Mouse (Mus musculus) cerebellum, adult 8-10 months (tissue): ENCODE results near the gene Trim58.

Source experiments
- DNase-seq: peaks from one replicate; pipeline ENCODE4 v3.0.0; 2022

The Trim58 gene

GRCm38 (mm10) chr11:58655151-58655550, 14.9 kb downstream of the Trim58 start:
- no peak for DNase-seq

- no peak for DNase-seq
These were observed 18.3 kb downstream of the Trim58 start, which contains the start of gene Olfr322 for GRCm38 (mm10) chr11:58658596-58658995. Gene Olfr322, plus strand, starts transcription at chr11:58658782.

DNA sequence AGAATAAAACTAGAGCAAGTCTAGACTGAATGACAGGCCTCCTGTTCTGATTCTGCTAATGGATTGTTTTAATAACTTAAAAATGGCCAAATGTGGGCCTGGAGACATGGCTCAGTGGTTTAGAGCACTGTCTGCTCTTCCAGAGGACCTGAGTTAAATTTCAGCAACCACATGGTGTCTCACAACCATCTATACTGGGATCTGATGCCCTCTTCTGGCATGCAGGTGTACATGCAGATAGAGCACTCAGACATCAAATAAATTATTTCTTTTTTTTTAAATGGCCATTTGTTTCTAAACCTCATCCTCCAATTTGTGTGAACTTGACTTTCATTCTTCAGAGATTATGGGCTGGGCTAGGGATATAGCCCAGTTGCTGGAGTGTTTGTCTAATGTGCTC, 29.0 kb downstream of the Trim58 start:
- DNase-seq: no peak

- no peak for DNase-seq
These were observed 31.6 kb downstream of the Trim58 start for GRCm38 (mm10) chr11:58671825-58672224.

- no peak for DNase-seq
These were observed 40.5 kb downstream of the Trim58 start, which contains the start of gene Olfr320 for GRCm38 (mm10) chr11:58680799-58681198. Gene Olfr320, plus strand, starts transcription at chr11:58681099.

DNA sequence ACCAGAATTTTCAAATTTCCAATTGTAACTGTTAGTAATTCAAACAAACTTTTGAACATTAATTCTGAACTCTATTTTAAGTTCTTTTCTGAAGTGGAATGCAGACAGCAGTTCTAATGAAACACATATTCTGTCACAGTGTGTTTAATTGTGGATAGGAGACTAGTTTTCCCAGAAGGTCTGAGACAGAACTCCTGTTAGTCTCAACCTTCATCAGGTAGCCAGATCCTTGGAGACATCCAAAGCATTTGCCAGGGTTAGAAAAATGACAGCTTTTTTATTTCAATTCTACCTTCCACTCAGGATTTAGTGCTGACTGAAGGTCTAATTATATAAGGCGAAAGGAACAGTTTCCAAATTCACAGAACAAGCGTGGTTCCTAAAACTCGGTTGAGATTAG, 58.6 kb downstream of the Trim58 start, which contains the start of gene Olfr319:
Olfr319 (plus strand) TSS at position 301 of the 400 bp plus-strand sequence.
- no peak for DNase-seq
